Mouse (Mus musculus): ENCODE results near the gene St8sia6. TPM values are rescaled to one million over a fixed set of nuclear protein-coding genes. Genes with fewer than 3 reads are reported as not detected.

The St8sia6 gene
- total RNA-seq, 2 experiments from 2014 or later = 9.1 to 9.2 TPM

- no peak for ATAC-seq (replicated peaks; ENCODE audit: low FRiP score, low TSS enrichment, poor library complexity, severe bottlenecking)
Observed at GRCm38 (mm10) chr2:13768524-13768923, 25.3 kb downstream of the St8sia6 start.

GRCm38 (mm10) chr2:13767532-13768411, 26.1 kb downstream of the St8sia6 start:
- no peak for ATAC-seq (replicated peaks; ENCODE audit: low FRiP score, low TSS enrichment, poor library complexity, severe bottlenecking)

- ATAC-seq (replicated peaks; ENCODE audit: low FRiP score, low TSS enrichment, poor library complexity, severe bottlenecking) = no peak
Observed at GRCm38 (mm10) chr2:13760366-13760765, 33.5 kb downstream of the St8sia6 start.

GRCm38 (mm10) chr2:13757412-13757811, 36.5 kb downstream of the St8sia6 start:
- ATAC-seq (replicated peaks; ENCODE audit: low FRiP score, low TSS enrichment, poor library complexity, severe bottlenecking) = peak; percentile 60

GRCm38 (mm10) chr2:13755733-13756132, 38.1 kb downstream of the St8sia6 start:
- ATAC-seq (replicated peaks; ENCODE audit: low FRiP score, low TSS enrichment, poor library complexity, severe bottlenecking) = no peak

- ATAC-seq (replicated peaks; ENCODE audit: low FRiP score, low TSS enrichment, poor library complexity, severe bottlenecking) = no peak
Observed at GRCm38 (mm10) chr2:13751691-13752090, 42.2 kb downstream of the St8sia6 start.

GRCm38 (mm10) chr2:13750777-13751176, 43.1 kb downstream of the St8sia6 start:
- ATAC-seq (replicated peaks; ENCODE audit: low FRiP score, low TSS enrichment, poor library complexity, severe bottlenecking) = no peak

- no peak for ATAC-seq (replicated peaks; ENCODE audit: low FRiP score, low TSS enrichment, poor library complexity, severe bottlenecking)
Observed at GRCm38 (mm10) chr2:13750089-13750488, 43.8 kb downstream of the St8sia6 start.

- ATAC-seq (replicated peaks; ENCODE audit: low FRiP score, low TSS enrichment, poor library complexity, severe bottlenecking) = no peak
Observed at GRCm38 (mm10) chr2:13749176-13749575, 44.7 kb downstream of the St8sia6 start.

GRCm38 (mm10) chr2:13747576-13747975, 46.3 kb downstream of the St8sia6 start:
- ATAC-seq (replicated peaks; ENCODE audit: low FRiP score, low TSS enrichment, poor library complexity, severe bottlenecking) = no peak

GRCm38 (mm10) chr2:13746023-13746422, 47.8 kb downstream of the St8sia6 start:
- 0 out of 2 replicates have a peak, but pooled peaks have one; percentile 20 for ATAC-seq (replicated peaks; ENCODE audit: low FRiP score, low TSS enrichment, poor library complexity, severe bottlenecking)

GRCm38 (mm10) chr2:13738704-13739103, 55.2 kb downstream of the St8sia6 start:
- no peak for ATAC-seq (replicated peaks; ENCODE audit: low FRiP score, low TSS enrichment, poor library complexity, severe bottlenecking)

GRCm38 (mm10) chr2:13727901-13728300, 66.0 kb downstream of the St8sia6 start:
- ATAC-seq (replicated peaks; ENCODE audit: low FRiP score, low TSS enrichment, poor library complexity, severe bottlenecking) = no peak

GRCm38 (mm10) chr2:13725592-13725991, 68.3 kb downstream of the St8sia6 start:
- no peak for ATAC-seq (replicated peaks; ENCODE audit: low FRiP score, low TSS enrichment, poor library complexity, severe bottlenecking)

GRCm38 (mm10) chr2:13722241-13722640, 71.6 kb downstream of the St8sia6 start:
- no peak for ATAC-seq (replicated peaks; ENCODE audit: low FRiP score, low TSS enrichment, poor library complexity, severe bottlenecking)

GRCm38 (mm10) chr2:13718628-13719185, 75.2 kb downstream of the St8sia6 start:
- ATAC-seq (replicated peaks; ENCODE audit: low FRiP score, low TSS enrichment, poor library complexity, severe bottlenecking) = peak; percentile 61

- no peak for ATAC-seq (replicated peaks; ENCODE audit: low FRiP score, low TSS enrichment, poor library complexity, severe bottlenecking)
Observed at GRCm38 (mm10) chr2:13708785-13709184, 85.1 kb downstream of the St8sia6 start.

GRCm38 (mm10) chr2:13697514-13697913, 96.3 kb downstream of the St8sia6 start:
- no peak for ATAC-seq (replicated peaks; ENCODE audit: low FRiP score, low TSS enrichment, poor library complexity, severe bottlenecking)

- no peak for ATAC-seq (replicated peaks; ENCODE audit: low FRiP score, low TSS enrichment, poor library complexity, severe bottlenecking)
Observed at GRCm38 (mm10) chr2:13694417-13694816, 99.4 kb downstream of the St8sia6 start.

GRCm38 (mm10) chr2:13684380-13684779, 109.5 kb downstream of the St8sia6 start:
- ATAC-seq (replicated peaks; ENCODE audit: low FRiP score, low TSS enrichment, poor library complexity, severe bottlenecking) = peak; percentile 70

- no peak for ATAC-seq (replicated peaks; ENCODE audit: low FRiP score, low TSS enrichment, poor library complexity, severe bottlenecking)
Observed at GRCm38 (mm10) chr2:13683205-13683570, 110.7 kb downstream of the St8sia6 start.
